11 mouse cellular contexts compared by ENCODE assay signal in the genomic region with DNA sequence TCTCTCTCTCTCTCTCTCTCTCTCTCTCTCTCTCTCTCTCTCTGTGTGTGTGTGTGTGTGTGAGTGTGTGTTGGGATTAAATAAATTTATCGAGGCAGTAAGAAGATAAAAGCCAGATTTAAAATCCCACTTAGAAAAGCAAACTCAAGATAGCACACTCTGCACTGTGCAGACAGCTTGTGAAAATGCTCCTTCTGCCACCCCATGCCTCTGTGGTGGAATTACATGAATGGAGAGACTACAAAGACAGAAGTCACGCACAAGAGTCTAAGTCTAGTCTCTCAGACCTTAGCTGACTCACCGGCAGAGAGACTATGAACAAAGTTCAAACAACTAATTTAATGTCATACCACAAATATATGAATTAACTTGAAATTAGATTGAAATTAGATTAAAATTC.
DNase-seq lines count a peak whose midpoint lies in the region; ATAC-seq and TF ChIP-seq lines count a peak whose summit lies in the region.
"Had no signal": no experiment of that assay in that cellular context is flagged by ENCODE, and none has a peak within 500 bp of the region (broad histone marks: within the 10 kb centered on the region; RNA-seq: fewer than 3 reads in every experiment).

No protein-coding gene starts in this region.

- H3K9me3 ChIP-seq in hindbrain, embryonic 16.5 days (ENCODE audit: control insufficient read depth, low read length), result no peaks in the 10 kb centered on the region
- no peaks in the 10 kb centered on the region for H3K9me3 ChIP-seq in hindbrain, embryonic 12.5 days (replicated peaks)
- H3K9me3 ChIP-seq in lung, postnatal 0 days (ENCODE audit: low read length), result no peaks in the 10 kb centered on the region
- H3K9me3 ChIP-seq: embryonic facial prominence, embryonic 12.5 days; heart, embryonic 15.5 days; liver, embryonic 15.5 days had no signal

- no peak for TF ChIP-seq EP300 in lung, postnatal 0 days (IDR thresholded peaks at IDR 0.05)

- H3K4me3 ChIP-seq in cerebellum, adult 2 months (replicated peaks; ENCODE audit: insufficient read depth, low read depth, low read length), result no peak overlapping the region
- H3K4me3 ChIP-seq in hindbrain, embryonic 16.5 days (ENCODE audit: low read length), result no peak overlapping the region
- H3K4me3 ChIP-seq in hindbrain, embryonic 12.5 days, result no peak overlapping the region
- no peak overlapping the region for H3K4me3 ChIP-seq in lung, postnatal 0 days (ENCODE audit: low read depth, low read length)
- H3K4me3 ChIP-seq: embryonic facial prominence, embryonic 12.5 days; heart, embryonic 15.5 days; liver, embryonic 15.5 days had no signal

- peak in 1 of 2 experiments; percentile 19 for DNase-seq in cerebellum, adult 2 months
- no peak for DNase-seq in cerebellum, postnatal 36 days
- DNase-seq in lung, postnatal 0 days (ENCODE audit: low spot score), result no peak
- DNase-seq in lung, postnatal 25 days (ENCODE audit: low spot score), result no peak
- peak; percentile 18 for DNase-seq in right cerebral cortex, postnatal 14 days
- no peak for DNase-seq in embryo, embryonic 11 days

- no peak for TF ChIP-seq POLR2A in cerebellum, adult 2 months (IDR thresholded peaks at IDR 0.05; ENCODE audit: borderline replicate concordance, insufficient read depth, low read length)

- no peaks in the 10 kb centered on the region for H3K27me3 ChIP-seq in cerebellum, adult 2 months (ENCODE audit: control insufficient read depth, insufficient read depth, low read length)
- H3K27me3 ChIP-seq in hindbrain, embryonic 16.5 days (replicated peaks; ENCODE audit: control insufficient read depth, insufficient read depth, low read length), result no peaks in the 10 kb centered on the region
- H3K27me3 ChIP-seq in hindbrain, embryonic 12.5 days, result no peaks in the 10 kb centered on the region
- H3K27me3 ChIP-seq in lung, postnatal 0 days (replicated peaks; ENCODE audit: insufficient read depth, low read length), result no peaks in the 10 kb centered on the region
- H3K27me3 ChIP-seq: embryonic facial prominence, embryonic 12.5 days; heart, embryonic 15.5 days; liver, embryonic 15.5 days had no signal

- WGBS in cerebellum, adult 2 months, result 63% methylated on average over 3 of the region's 3 CpGs
- 70% methylated on average over 3 of the region's 3 CpGs for WGBS in hindbrain, embryonic 16.5 days
- WGBS in hindbrain, embryonic 12.5 days, result 88% methylated on average over 3 of the region's 3 CpGs
- 50% methylated on average over 3 of the region's 3 CpGs for whole genome bisulfite sequencing in lung, postnatal 0 days

- no peak overlapping the region for H3K9ac ChIP-seq in hindbrain, embryonic 16.5 days (ENCODE audit: low read depth, low read length)
- H3K9ac ChIP-seq in hindbrain, embryonic 12.5 days, result no peak overlapping the region
- no peak overlapping the region for H3K9ac ChIP-seq in lung, postnatal 0 days (replicated peaks; ENCODE audit: low read depth)
- H3K9ac ChIP-seq: embryonic facial prominence, embryonic 12.5 days; heart, embryonic 15.5 days; liver, embryonic 15.5 days had no signal

- H3K4me1 ChIP-seq in cerebellum, adult 2 months (ENCODE audit: control insufficient read depth, insufficient read depth, low read length), result no peaks in the 10 kb centered on the region
- no peaks in the 10 kb centered on the region for H3K4me1 ChIP-seq in hindbrain, embryonic 16.5 days (ENCODE audit: control insufficient read depth, insufficient read depth, low read depth, low read length)
- H3K4me1 ChIP-seq in hindbrain, embryonic 12.5 days, result no peaks in the 10 kb centered on the region
- H3K4me1 ChIP-seq in lung, postnatal 0 days (ENCODE audit: insufficient read depth, low read depth, low read length), result no peaks in the 10 kb centered on the region
- H3K4me1 ChIP-seq: embryonic facial prominence, embryonic 12.5 days; heart, embryonic 15.5 days; liver, embryonic 15.5 days had no signal

- H3K27ac ChIP-seq in cerebellum, adult 2 months (ENCODE audit: insufficient read depth, low read length), result no peak overlapping the region
- H3K27ac ChIP-seq in hindbrain, embryonic 16.5 days (ENCODE audit: low read depth, low read length), result no peak overlapping the region
- H3K27ac ChIP-seq in hindbrain, embryonic 12.5 days, result no peak overlapping the region
- H3K27ac ChIP-seq in lung, postnatal 0 days (ENCODE audit: low read length), result no peak overlapping the region
- H3K27ac ChIP-seq: embryonic facial prominence, embryonic 12.5 days; heart, embryonic 15.5 days; liver, embryonic 15.5 days had no signal

- H3K4me2 ChIP-seq in hindbrain, embryonic 16.5 days (ENCODE audit: low read length), result no peak overlapping the region
- no peak overlapping the region for H3K4me2 ChIP-seq in hindbrain, embryonic 12.5 days (replicated peaks)
- no peak overlapping the region for H3K4me2 ChIP-seq in lung, postnatal 0 days (replicated peaks; ENCODE audit: low read depth, low read length)
- H3K4me2 ChIP-seq: embryonic facial prominence, embryonic 12.5 days; heart, embryonic 15.5 days; liver, embryonic 15.5 days had no signal

- no peaks in the 10 kb centered on the region for H3K36me3 ChIP-seq in hindbrain, embryonic 16.5 days (ENCODE audit: control insufficient read depth, insufficient read depth, low read length)
- H3K36me3 ChIP-seq in hindbrain, embryonic 12.5 days, result no peaks in the 10 kb centered on the region
- no peaks in the 10 kb centered on the region for H3K36me3 ChIP-seq in lung, postnatal 0 days (ENCODE audit: insufficient read depth, low read length)
- H3K36me3 ChIP-seq: embryonic facial prominence, embryonic 12.5 days; heart, embryonic 15.5 days; liver, embryonic 15.5 days had no signal

- peak; percentile 45; the same call in 1 of the 2 replicates for TF ChIP-seq CTCF in cerebellum, adult 2 months (IDR thresholded peaks at IDR 0.05; ENCODE audit: borderline replicate concordance, insufficient read depth, low read depth, low read length)
- TF ChIP-seq CTCF in lung, postnatal 0 days (IDR thresholded peaks at IDR 0.05), result peak; percentile 55

- peak; percentile 74; the same call in 1 of the 2 replicates for ATAC-seq in hindbrain, embryonic 16.5 days
- no peak for ATAC-seq in hindbrain, embryonic 12.5 days (ENCODE audit: low FRiP score)
- no peak for ATAC-seq in lung, postnatal 0 days
